In genomic region chr1:119034163-119034705, GRCm38 (mm10) we compare ENCODE assay signal across 7 mouse cellular contexts. TPM values are rescaled to one million over a fixed set of nuclear protein-coding genes. Genes with fewer than 3 reads are reported as not detected.
A peak's percentile ranks its signal among the peaks of the same experiment; 100 is the strongest.
DNase-seq lines count a peak whose midpoint lies in the region; ATAC-seq lines count a peak whose summit lies in the region.

No protein-coding gene starts in this region.

- no peak for DNase-seq in lung, adult 18-20 months
- DNase-seq in forebrain, embryonic 14.5 days (ENCODE audit: low spot score): no peak

- H3K9me3 ChIP-seq in lung, embryonic 15.5 days: no peaks in the 10 kb centered on the region
- no peaks in the 10 kb centered on the region for H3K9me3 ChIP-seq in forebrain, embryonic 14.5 days (replicated peaks; ENCODE audit: control insufficient read depth, low read length)
- no peaks in the 10 kb centered on the region for H3K9me3 ChIP-seq in limb, embryonic 12.5 days
- H3K9me3 ChIP-seq in stomach, embryonic 15.5 days: no peaks in the 10 kb centered on the region

- no peaks in the 10 kb centered on the region for H3K36me3 ChIP-seq in lung, embryonic 15.5 days
- no peaks in the 10 kb centered on the region for H3K36me3 ChIP-seq in forebrain, embryonic 14.5 days (ENCODE audit: control insufficient read depth, insufficient read depth, low read length)
- peaks cover 17% of the 10 kb centered on the region for H3K36me3 ChIP-seq in limb, embryonic 12.5 days
- H3K36me3 ChIP-seq in stomach, embryonic 15.5 days: no peaks in the 10 kb centered on the region

- WGBS in lung, embryonic 15.5 days: 34% methylated on average over 13 of the region's 13 CpGs
- 16% methylated on average over 13 of the region's 13 CpGs for WGBS in forebrain, embryonic 14.5 days
- WGBS in limb, embryonic 12.5 days: 24% methylated on average over 13 of the region's 13 CpGs
- 27% methylated on average over 13 of the region's 13 CpGs for WGBS in stomach, embryonic 15.5 days

- H3K4me2 ChIP-seq in lung, embryonic 15.5 days: peak overlapping the region; percentile 20; the same call in 1 of the 2 replicates
- H3K4me2 ChIP-seq in forebrain, embryonic 14.5 days (ENCODE audit: low read length): peak overlapping the region; percentile 25; the same call in 1 of the 2 replicates
- H3K4me2 ChIP-seq in limb, embryonic 12.5 days: peak overlapping the region; percentile 43
- peak overlapping the region; percentile 36 for H3K4me2 ChIP-seq in stomach, embryonic 15.5 days

- H3K4me1 ChIP-seq in lung, embryonic 15.5 days: peaks cover 32% of the 10 kb centered on the region
- H3K4me1 ChIP-seq in forebrain, embryonic 14.5 days (ENCODE audit: control insufficient read depth, insufficient read depth, low read length): peaks cover 24% of the 10 kb centered on the region
- peaks cover 57% of the 10 kb centered on the region for H3K4me1 ChIP-seq in limb, embryonic 12.5 days (replicated peaks)
- peaks cover 29% of the 10 kb centered on the region for H3K4me1 ChIP-seq in stomach, embryonic 15.5 days

- no peak overlapping the region for H3K9ac ChIP-seq in lung, embryonic 15.5 days
- peak overlapping the region; percentile 8 for H3K9ac ChIP-seq in forebrain, embryonic 14.5 days (ENCODE audit: low read length)
- peak overlapping the region; percentile 31 for H3K9ac ChIP-seq in limb, embryonic 12.5 days (replicated peaks)
- H3K9ac ChIP-seq in stomach, embryonic 15.5 days: no peak overlapping the region

- no peak; the same call in 1 of the 2 replicates for ATAC-seq in lung, embryonic 15.5 days (ENCODE audit: borderline replicate concordance, extremely low read depth, low FRiP score, low TSS enrichment)
- ATAC-seq in forebrain, embryonic 14.5 days: peak; percentile 13
- ATAC-seq in limb, embryonic 12.5 days (ENCODE audit: insufficient number of reproducible peaks, insufficient read depth, low FRiP score, low TSS enrichment, low read depth): no peak
- ATAC-seq in stomach, embryonic 15.5 days (ENCODE audit: insufficient read depth, low FRiP score, low read depth): no peak
- ATAC-seq in activated CD4-positive, CD25-positive, alpha-beta regulatory T cell, adult 4 months: no peak
- ATAC-seq in megakaryocyte, adult 5-6 weeks (ENCODE audit: poor library complexity, severe bottlenecking): no peak

- peak overlapping the region; percentile 92 for H3K27ac ChIP-seq in lung, embryonic 15.5 days
- peak overlapping the region; percentile 86 for H3K27ac ChIP-seq in forebrain, embryonic 14.5 days (ENCODE audit: low read depth, low read length)
- peak overlapping the region; percentile 96 for H3K27ac ChIP-seq in limb, embryonic 12.5 days
- H3K27ac ChIP-seq in stomach, embryonic 15.5 days: peak overlapping the region; percentile 96

- H3K27me3 ChIP-seq in lung, embryonic 15.5 days: no peaks in the 10 kb centered on the region
- H3K27me3 ChIP-seq in forebrain, embryonic 14.5 days (replicated peaks; ENCODE audit: control insufficient read depth, insufficient read depth, low read length): no peaks in the 10 kb centered on the region
- no peaks in the 10 kb centered on the region for H3K27me3 ChIP-seq in limb, embryonic 12.5 days
- H3K27me3 ChIP-seq in stomach, embryonic 15.5 days (replicated peaks): no peaks in the 10 kb centered on the region

- no peak overlapping the region for H3K4me3 ChIP-seq in lung, embryonic 15.5 days
- H3K4me3 ChIP-seq in forebrain, embryonic 14.5 days (ENCODE audit: low read depth, low read length): no peak overlapping the region
- H3K4me3 ChIP-seq in limb, embryonic 12.5 days (replicated peaks): 0 out of 2 replicates have a peak overlapping the region, but pooled peaks have one; percentile 9
- no peak overlapping the region for H3K4me3 ChIP-seq in stomach, embryonic 15.5 days (replicated peaks)

RNA-seq across cellular contexts. Expression of gene Gli2, which starts 19.2 kb away (rescaled TPM):
- polyA plus RNA-seq in lung, embryonic 15.5 days (2015; fragmentation: Nextera tagmentation; extraction: Ambion mirVana): 7.5 and 8.6 TPM in 2 replicates
- 3.3 and 4.1 TPM in 2 replicates for polyA plus RNA-seq in forebrain, embryonic 14.5 days (2014; fragmentation: Nextera tagmentation; extraction: Ambion mirVana)
- 14.2 and 18.2 TPM in 2 replicates for polyA plus RNA-seq in limb, embryonic 12.5 days (2016; fragmentation: Nextera tagmentation; extraction: Ambion mirVana)
- polyA plus RNA-seq in stomach, embryonic 15.5 days (2015; fragmentation: Nextera tagmentation; extraction: Ambion mirVana): 7.7 and 8.1 TPM in 2 replicates
- not detected for polyA plus RNA-seq in activated CD4-positive, CD25-positive, alpha-beta regulatory T cell, adult 4 months (2017; shearing (Covaris generic))
- not detected in 2 replicates for total RNA-seq in megakaryocyte, adult 5-6 weeks (2015)
- not detected in 2 replicates for total RNA-seq in megakaryocyte, adult 5-6 weeks (2017)

Comparison
In these comparisons a context has a peak if more than half of its experiments do, and no peak if none do; other contexts are left out.
1. H3K9ac ChIP-seq: peak in forebrain, embryonic 14.5 days (single experiment) and limb, embryonic 12.5 days (single experiment); none in lung, embryonic 15.5 days (single experiment) and stomach, embryonic 15.5 days (single experiment).
2. Peak in every context shown above with its lines, with median percentiles within 50 percentile points of each other: H3K27ac ChIP-seq and H3K4me2 ChIP-seq.